Mouse (Mus musculus): Measurements from ENCODE around the gene Adsl. TPM values are rescaled to one million over a fixed set of nuclear protein-coding genes. Genes with fewer than 3 reads are reported as not detected.
"Not testable (repeated sequence)": the region's sequence is repeated elsewhere in the genome, so short reads cannot be mapped to it uniquely, and the experiment has no call there.

The Adsl gene
- polyA plus RNA-seq, 1 experiment, result 41.0 TPM

- Histone ChIP-seq H3K4me1 (ENCODE audit: control insufficient read depth, insufficient read depth, low read length) (no peaks in the 10 kb centered on the region), H3K36me3 (ENCODE audit: control insufficient read depth, insufficient read depth, low read length) (no peaks in the 10 kb centered on the region), H3K4me3 (ENCODE audit: control insufficient read depth, low read depth, low read length) (no peak overlapping the region), H3K27me3 (ENCODE audit: control insufficient read depth, insufficient read depth, low read length) (no peaks in the 10 kb centered on the region), H3K27ac (ENCODE audit: control insufficient read depth, insufficient read depth, low read depth, low read length) (no peak overlapping the region)
- TF ChIP-seq CTCF (IDR thresholded peaks at IDR 0.05; ENCODE audit: control insufficient read depth, insufficient read depth, insufficient replicate concordance, low read depth, low read length), result no peak
- no peak for TF ChIP-seq POLR2A (IDR thresholded peaks at IDR 0.05; ENCODE audit: control insufficient read depth, low read depth, low read length)
These were observed 18.2 kb upstream of the Adsl start for GRCm38 (mm10) chr15:80930048-80930571.

- not testable (repeated sequence) for H3K4me1 ChIP-seq (ENCODE audit: control insufficient read depth, insufficient read depth, low read length); H3K4me3 ChIP-seq (ENCODE audit: control insufficient read depth, low read depth, low read length); H3K27me3 ChIP-seq (ENCODE audit: control insufficient read depth, insufficient read depth, low read length); H3K27ac ChIP-seq (ENCODE audit: control insufficient read depth, insufficient read depth, low read depth, low read length); H3K36me3 ChIP-seq (ENCODE audit: control insufficient read depth, insufficient read depth, low read length)
These were observed 17.5 kb upstream of the Adsl start for GRCm38 (mm10) chr15:80930676-80931320.

GRCm38 (mm10) chr15:80931345-80931960 lies 16.8 kb upstream of the Adsl start:
- Histone ChIP-seq H3K4me1 (ENCODE audit: control insufficient read depth, insufficient read depth, low read length) (no peaks in the 10 kb centered on the region), H3K27ac (ENCODE audit: control insufficient read depth, insufficient read depth, low read depth, low read length) (no peak overlapping the region), H3K36me3 (ENCODE audit: control insufficient read depth, insufficient read depth, low read length) (no peaks in the 10 kb centered on the region), H3K27me3 (ENCODE audit: control insufficient read depth, insufficient read depth, low read length) (no peaks in the 10 kb centered on the region), H3K4me3 (ENCODE audit: control insufficient read depth, low read depth, low read length) (no peak overlapping the region)
- TF ChIP-seq POLR2A (IDR thresholded peaks at IDR 0.05; ENCODE audit: control insufficient read depth, low read depth, low read length) (no peak), CTCF (IDR thresholded peaks at IDR 0.05; ENCODE audit: control insufficient read depth, insufficient read depth, insufficient replicate concordance, low read depth, low read length) (no peak)

- Histone ChIP-seq H3K4me3 (ENCODE audit: control insufficient read depth, low read depth, low read length) (no peak overlapping the region), H3K27me3 (ENCODE audit: control insufficient read depth, insufficient read depth, low read length) (no peaks in the 10 kb centered on the region), H3K4me1 (ENCODE audit: control insufficient read depth, insufficient read depth, low read length) (no peaks in the 10 kb centered on the region; the same call in 1 of the 2 replicates), H3K36me3 (ENCODE audit: control insufficient read depth, insufficient read depth, low read length) (no peaks in the 10 kb centered on the region), H3K27ac (ENCODE audit: control insufficient read depth, insufficient read depth, low read depth, low read length) (no peak overlapping the region)
- no peak for TF ChIP-seq POLR2A (IDR thresholded peaks at IDR 0.05; ENCODE audit: control insufficient read depth, low read depth, low read length)
- no peak for TF ChIP-seq CTCF (IDR thresholded peaks at IDR 0.05; ENCODE audit: control insufficient read depth, insufficient read depth, insufficient replicate concordance, low read depth, low read length)
These were observed 13.4 kb upstream of the Adsl start for GRCm38 (mm10) chr15:80934841-80935240.

GRCm38 (mm10) chr15:80936686-80937085 lies 11.6 kb upstream of the Adsl start:
- Histone ChIP-seq H3K27me3 (ENCODE audit: control insufficient read depth, insufficient read depth, low read length) (no peaks in the 10 kb centered on the region), H3K36me3 (ENCODE audit: control insufficient read depth, insufficient read depth, low read length) (no peaks in the 10 kb centered on the region), H3K27ac (ENCODE audit: control insufficient read depth, insufficient read depth, low read depth, low read length) (no peak overlapping the region), H3K4me3 (ENCODE audit: control insufficient read depth, low read depth, low read length) (no peak overlapping the region), H3K4me1 (ENCODE audit: control insufficient read depth, insufficient read depth, low read length) (no peaks in the 10 kb centered on the region; the same call in 1 of the 2 replicates)
- TF ChIP-seq CTCF (IDR thresholded peaks at IDR 0.05; ENCODE audit: control insufficient read depth, insufficient read depth, insufficient replicate concordance, low read depth, low read length) (no peak), POLR2A (IDR thresholded peaks at IDR 0.05; ENCODE audit: control insufficient read depth, low read depth, low read length) (no peak)

GRCm38 (mm10) chr15:80938615-80939014 lies 9.7 kb upstream of the Adsl start:
- H3K27ac ChIP-seq (ENCODE audit: control insufficient read depth, insufficient read depth, low read depth, low read length), result no peak overlapping the region
- no peaks in the 10 kb centered on the region; the same call in 1 of the 2 replicates for H3K4me1 ChIP-seq (ENCODE audit: control insufficient read depth, insufficient read depth, low read length)
- no peak for TF ChIP-seq CTCF (IDR thresholded peaks at IDR 0.05; ENCODE audit: control insufficient read depth, insufficient read depth, insufficient replicate concordance, low read depth, low read length)
- no peak for TF ChIP-seq POLR2A (IDR thresholded peaks at IDR 0.05; ENCODE audit: control insufficient read depth, low read depth, low read length)
- no peaks in the 10 kb centered on the region for H3K27me3 ChIP-seq (ENCODE audit: control insufficient read depth, insufficient read depth, low read length)
- H3K36me3 ChIP-seq (ENCODE audit: control insufficient read depth, insufficient read depth, low read length), result no peaks in the 10 kb centered on the region
- H3K4me3 ChIP-seq (ENCODE audit: control insufficient read depth, low read depth, low read length), result no peak overlapping the region

GRCm38 (mm10) chr15:80939401-80939800 lies 8.9 kb upstream of the Adsl start:
- no peak overlapping the region for H3K4me3 ChIP-seq (ENCODE audit: control insufficient read depth, low read depth, low read length)
- TF ChIP-seq POLR2A (IDR thresholded peaks at IDR 0.05; ENCODE audit: control insufficient read depth, low read depth, low read length) (no peak), CTCF (IDR thresholded peaks at IDR 0.05; ENCODE audit: control insufficient read depth, insufficient read depth, insufficient replicate concordance, low read depth, low read length) (no peak)

More at GRCm38 (mm10) chr15:80939401-80939800, 8.9 kb upstream of the Adsl start:
- Histone ChIP-seq H3K36me3 (ENCODE audit: control insufficient read depth, insufficient read depth, low read length) (no peaks in the 10 kb centered on the region), H3K27ac (ENCODE audit: control insufficient read depth, insufficient read depth, low read depth, low read length) (no peak overlapping the region), H3K4me1 (ENCODE audit: control insufficient read depth, insufficient read depth, low read length) (no peaks in the 10 kb centered on the region; the same call in 1 of the 2 replicates), H3K27me3 (ENCODE audit: control insufficient read depth, insufficient read depth, low read length) (no peaks in the 10 kb centered on the region)
